Mouse (Mus musculus): Measurements from ENCODE around the gene Pik3cd.
"Not testable (repeated sequence)": the region's sequence is repeated elsewhere in the genome, so short reads cannot be mapped to it uniquely, and the experiment has no call there.

Gene Pik3cd

DNA sequence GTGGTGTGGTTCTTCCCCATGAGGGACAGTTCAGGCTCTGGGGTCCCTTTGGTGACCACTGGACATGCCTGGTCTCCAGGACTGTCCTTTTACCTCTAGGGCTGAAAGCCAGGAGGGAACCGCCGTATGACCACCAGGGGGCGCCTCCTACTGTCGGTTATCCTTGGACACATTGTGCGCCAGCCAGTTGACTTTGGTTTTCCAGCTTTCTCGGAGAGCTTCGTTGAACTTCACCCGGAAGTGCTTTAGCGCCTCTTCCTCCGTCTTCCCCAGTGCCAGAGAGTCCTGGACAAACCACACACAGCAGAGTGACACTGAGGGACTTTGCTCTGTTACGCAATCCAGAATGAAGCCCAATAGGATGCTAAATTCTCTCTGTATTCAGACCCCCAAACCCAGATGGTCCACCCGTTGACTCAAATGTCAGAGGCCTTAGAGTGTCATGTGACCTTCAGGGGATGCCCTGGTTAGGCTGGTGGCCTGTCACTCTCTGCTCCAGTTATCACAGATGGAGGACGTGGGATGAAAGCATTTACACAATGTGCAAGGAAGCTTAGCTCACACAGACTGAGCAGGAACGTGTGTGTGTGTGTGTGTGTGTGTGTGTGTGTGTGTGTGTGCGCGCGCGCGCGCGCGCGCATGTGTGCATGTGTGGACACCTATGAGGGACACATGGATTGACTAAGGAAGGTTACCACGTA is 51.7 kb downstream of the Pik3cd start:
- in situ Hi-C loops (cut with MboI, MseI) = loop anchor here (5.0 kb wide), 1 partner anchor 42 kb away; no protein-coding TSS in a partner anchor

DNA sequence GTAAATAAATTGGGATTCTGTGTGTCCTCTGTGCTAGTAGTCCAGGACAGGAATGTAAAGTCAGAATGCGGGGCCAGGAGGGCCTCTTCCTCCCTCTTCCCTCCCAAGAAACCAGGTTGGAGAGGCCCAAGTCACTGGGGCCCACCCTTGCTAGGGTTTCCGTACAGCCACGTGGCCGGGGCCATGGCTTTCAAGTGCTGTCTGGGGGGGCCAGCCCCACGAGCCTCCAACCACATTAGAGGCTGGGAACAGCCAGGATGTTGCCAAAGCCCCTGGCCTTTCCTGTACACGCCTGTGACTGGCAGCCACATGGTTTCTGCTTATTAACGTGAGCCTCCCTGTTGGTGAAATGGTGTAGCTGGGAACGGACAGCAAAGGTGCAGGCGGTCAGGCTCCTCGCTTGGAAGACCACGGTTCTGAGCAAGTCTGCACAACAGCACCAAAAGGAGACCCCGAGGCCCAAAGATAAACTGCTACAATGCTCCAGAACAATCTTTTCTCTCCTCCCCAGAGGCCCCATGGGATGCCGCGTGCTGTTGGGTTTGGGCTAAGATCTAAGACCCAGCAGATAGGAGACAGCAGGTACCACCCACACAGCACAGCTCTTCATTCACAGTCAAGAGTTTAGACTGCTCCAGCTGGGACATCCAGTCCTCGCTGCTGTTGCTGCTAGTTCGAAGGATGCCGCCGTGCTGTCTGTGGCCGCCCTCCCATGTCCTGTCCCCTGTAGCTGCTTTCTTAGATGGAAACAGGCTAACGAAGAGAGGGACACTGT is 54.2 kb downstream of the Pik3cd start:
- in situ Hi-C loops (cut with MboI, MseI) = no loop called here

DNA sequence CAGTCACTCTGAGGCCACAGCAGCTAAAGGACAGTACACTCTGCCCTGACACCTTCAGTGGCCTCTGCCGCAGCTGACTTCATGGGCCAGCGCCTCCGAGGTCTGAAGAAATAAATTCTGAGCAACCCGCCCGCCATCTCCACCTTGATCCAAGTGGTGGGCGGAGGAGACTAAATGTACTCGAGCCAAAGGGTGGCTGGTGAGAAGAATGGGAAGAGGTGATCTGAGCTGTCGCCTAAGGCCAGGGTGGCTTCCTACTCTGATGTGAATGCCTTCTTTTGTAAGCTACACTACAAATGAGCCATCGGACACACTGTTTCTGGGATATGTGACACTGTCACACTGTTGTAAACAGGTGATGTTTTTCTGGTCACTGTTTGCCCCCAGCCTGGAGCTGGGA is 56.6 kb downstream of the Pik3cd start:
- in situ Hi-C loops (cut with MboI, MseI) = no loop called here

DNA sequence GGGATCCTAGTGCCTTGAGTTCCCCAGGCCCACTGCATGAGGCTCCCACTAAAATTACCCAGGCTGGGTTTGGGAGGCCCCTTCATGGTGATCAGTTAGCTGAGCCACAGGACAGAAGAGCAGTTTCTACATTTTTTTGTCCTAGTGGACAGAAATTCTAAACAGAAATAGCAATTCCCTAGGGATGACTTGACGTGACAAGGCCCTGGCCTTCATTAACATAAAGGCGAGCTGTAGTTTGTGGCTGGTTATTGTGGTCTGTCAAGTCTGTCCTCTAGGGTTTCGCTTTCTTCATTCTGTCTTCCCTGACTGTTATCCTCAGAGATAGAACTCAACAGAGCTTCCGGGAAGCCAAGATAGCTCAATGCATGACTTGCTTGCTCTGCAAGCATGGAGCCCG is 60.4 kb downstream of the Pik3cd start:
- in situ Hi-C loops (cut with MboI, MseI) = no loop called here

DNA sequence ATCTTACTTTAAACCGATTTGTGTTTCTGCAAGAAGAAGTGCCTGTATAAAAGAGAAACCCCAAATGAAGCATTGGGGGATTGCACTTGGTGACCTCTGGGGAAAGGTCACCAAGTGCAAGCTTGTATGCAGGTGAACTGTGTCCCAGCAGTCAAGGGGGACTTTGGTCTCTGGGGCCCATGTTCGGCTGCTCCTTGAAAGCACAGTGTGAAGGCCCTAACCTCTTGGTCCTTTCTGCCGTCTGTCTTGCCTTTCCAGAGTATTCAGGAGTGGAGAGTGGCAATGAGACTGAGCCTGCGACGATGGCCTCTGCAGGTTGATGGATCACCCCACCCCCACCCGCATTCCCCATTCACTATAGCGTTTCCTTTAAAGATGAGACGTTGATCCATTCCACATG is 61.0 kb downstream of the Pik3cd start:
- in situ Hi-C loops (cut with MboI, MseI) = no loop called here

DNA sequence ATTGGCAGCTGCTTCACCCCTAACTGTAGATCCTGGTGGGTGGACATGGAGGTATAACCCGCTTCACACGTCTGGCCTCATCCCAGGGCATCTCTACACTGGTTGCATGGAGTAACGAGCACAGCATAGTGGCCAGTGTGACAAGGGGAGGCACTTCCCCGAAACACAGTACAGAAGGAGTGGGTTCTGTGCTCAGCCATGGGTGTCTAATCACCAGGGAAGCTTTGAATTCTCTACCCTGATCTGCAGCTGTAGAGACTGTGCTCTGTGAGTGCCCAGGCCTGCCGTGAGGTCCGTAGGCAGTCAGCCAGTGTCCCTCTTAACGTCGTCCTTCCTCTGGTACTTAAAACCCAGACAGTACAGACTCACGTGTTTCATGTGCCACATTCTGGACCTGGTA is 61.5 kb downstream of the Pik3cd start:
- in situ Hi-C loops (cut with MboI, MseI) = no loop called here

DNA sequence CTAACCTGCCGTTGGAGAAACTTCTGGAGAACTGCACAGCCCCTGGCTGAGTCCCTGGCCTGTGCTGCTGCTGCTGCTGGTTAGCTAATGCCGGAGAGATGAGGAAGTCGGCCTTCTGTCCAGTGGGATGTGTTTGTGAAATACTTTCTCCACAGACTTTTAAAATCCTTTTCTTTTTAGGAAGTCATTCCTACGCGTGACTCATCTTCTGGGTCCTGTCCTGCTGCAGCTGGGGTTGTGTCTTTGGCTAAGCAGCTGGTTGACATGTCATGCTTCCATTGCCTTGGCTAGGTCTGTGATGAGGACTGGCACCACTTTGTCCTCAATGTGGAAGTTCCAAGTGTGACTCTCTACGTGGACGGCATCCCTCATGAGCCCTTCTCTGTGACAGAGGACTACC is 64.4 kb downstream of the Pik3cd start:
- in situ Hi-C loops (cut with MboI, MseI) = no loop called here

DNA sequence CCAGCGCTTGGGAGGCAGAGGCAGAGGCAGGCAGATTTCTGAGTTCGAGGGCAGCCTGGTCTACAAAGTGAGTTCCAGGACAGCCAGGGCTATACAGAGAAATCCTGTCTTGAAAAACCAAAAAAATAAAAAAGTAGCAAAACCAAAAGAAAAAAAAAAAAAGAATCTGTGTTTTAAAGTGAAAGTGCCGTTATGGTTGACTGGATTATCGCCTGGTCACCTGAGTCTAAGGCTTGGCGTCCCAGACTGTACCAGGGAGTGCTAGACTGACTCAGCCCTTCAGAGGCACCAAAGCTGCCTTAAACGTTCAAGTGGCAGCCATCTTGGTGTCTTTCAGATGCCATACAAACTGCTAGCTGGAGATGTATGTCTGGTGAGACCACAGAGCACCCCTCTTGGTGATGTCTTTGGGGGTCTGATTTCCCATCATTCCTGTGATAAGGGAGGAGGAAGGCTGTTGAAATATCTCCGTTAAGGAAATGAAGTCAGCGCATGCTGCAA is 66.4 kb downstream of the Pik3cd start:
- in situ Hi-C loops (cut with MboI, MseI) = no loop called here

DNA sequence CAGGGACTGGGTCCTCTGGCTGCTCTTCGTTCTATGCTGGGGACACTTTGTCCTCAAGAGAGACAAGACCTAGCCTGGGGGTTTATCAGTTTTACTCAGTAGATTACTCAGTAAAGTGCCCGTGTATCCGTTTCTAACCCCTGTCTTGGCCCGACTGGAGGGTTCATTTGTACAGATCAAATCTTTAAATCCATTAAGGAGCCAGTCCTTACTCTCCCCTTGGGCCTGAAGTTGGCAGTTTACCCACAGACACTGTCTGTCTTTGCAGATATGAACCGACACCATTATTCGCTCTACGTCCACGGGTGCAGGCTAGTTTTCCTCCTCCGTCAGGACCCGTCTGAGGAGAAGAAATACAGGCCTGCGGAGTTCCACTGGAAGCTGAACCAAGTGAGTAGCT is 67.4 kb downstream of the Pik3cd start:
- in situ Hi-C loops (cut with MboI, MseI) = no loop called here

DNA sequence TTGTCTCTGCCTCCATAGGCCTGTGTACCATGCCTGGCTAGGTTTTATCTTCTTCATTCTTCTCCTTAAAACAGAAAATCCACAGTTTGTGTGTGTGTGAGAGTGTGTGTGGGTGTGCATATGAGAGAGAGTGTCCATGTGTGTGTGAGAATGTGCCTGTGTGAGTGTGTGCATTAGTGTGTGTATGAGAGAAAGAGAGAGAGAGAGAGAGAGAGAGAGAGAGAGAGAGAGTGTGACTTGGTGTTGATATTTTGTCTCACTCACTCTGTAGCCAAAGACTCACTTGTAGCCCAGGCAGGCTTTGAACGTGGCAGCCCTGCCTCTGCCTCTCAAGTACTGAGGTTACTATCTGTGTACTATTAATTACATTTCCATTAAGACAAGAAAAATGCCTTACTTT is 68.2 kb downstream of the Pik3cd start:
- in situ Hi-C loops (cut with MboI, MseI) = no loop called here

DNA sequence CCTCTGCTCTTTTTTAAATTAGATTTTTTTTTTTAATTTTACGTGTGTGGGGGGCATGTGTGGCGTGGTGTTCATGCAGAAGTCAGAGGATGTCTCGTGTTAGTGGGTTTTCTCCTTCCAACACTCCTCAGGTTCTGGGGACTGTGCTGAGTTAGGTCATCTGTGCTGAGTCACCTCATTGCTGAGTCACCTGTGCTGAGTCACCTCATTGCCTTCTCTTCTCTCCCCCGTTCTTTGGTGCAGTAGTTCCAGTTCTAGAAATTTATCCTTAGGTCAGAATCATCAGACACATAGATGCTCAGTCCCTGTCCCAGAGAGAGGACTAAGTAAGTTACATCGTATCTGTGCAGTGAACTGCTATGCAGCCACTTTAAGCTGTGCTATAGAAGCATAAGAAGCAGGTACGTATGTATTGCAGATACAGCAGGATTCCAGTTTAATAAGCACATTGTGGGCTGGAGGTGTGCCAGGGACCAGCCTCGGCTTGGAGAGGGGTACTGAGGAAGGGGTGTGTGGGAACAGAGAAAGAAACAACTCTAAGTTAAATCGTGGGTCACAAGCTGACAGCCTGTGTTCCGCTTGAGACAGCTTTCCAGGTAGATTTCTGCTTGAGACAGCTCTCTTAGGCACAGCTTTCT is 69.6 kb downstream of the Pik3cd start:
- in situ Hi-C loops (cut with MboI, MseI) = no loop called here

DNA sequence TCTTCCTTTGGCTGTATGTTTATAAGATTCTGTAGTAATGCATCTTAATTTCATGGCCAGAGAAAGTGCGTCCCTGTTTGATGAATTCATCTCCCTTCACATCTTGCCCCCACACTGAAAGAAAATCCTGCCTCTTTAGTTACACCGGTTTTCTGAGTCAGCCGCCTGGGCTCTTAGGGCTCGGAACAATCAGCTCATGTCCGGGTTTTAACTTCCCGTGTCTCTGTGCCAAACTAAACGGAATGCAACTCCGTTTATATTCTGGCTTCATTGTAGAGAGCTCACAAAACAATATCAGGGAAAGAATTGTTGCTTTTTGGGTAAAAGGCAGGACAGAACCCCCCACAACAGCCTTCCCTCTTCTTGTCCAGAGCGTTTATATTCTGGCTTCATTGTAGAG is 73.6 kb downstream of the Pik3cd start:
- in situ Hi-C loops (cut with MboI, MseI) = no loop called here

DNA sequence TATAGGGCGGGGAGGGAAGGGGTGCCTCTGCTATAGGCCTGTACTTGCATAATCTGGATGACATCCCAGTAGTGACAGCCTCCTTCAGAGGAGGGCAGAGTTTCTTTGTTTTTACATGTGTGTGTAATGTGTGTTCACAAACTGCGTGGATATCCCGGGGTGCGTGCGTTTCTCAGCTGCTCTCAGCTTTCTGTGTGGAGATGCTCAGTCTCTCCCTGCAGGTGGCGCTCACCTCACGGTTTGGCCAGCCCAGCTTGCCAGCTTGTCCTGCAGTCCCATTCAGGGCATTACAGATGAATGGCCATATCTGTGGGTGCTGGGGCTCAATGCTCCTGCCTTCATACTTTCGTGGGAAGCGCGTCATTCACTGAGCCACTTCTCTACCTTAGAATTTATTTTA is 74.0 kb downstream of the Pik3cd start:
- in situ Hi-C loops (cut with MboI, MseI) = no loop called here

DNA sequence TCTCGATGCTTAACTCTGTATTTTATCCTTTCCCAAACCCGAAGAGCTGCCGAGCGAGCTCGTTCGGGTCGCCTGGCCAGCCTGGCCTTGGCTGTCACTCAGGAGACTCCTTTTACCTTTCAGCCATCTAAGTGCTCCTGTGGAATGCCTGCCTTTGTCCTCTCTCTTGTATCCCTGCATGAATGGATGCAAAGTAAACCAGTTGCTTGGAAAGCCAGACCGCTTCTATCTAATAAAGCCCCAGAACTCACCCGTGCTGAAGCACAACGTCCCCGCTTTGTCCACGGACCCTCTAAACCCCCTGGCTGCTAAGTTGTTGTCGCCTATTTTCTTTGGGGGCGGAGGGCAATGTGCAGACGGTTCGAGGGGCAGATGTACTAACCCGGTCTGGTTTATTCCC is 75.6 kb downstream of the Pik3cd start:
- in situ Hi-C loops (cut with MboI, MseI) = no loop called here

DNA sequence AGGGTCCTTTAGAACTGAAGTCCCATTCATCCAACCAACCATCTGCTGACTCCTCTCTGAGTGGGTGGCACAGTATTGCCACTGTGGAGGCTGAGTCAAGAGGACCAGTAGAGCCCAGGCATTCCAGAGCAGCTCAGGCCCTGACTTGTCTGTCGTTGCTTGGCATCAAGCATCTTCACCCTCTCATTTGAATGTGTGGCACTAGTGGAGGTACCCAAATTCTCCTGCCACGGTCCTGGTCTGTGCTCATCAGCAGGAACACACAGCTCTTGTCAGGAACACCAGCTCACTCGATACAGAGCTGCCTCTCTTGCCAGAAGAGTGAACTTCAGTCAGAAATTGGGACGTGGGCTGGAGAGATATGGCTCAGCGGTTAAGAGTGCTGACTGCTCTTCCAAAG is 78.7 kb downstream of the Pik3cd start:
- in situ Hi-C loops (cut with MboI, MseI) = no loop called here

DNA sequence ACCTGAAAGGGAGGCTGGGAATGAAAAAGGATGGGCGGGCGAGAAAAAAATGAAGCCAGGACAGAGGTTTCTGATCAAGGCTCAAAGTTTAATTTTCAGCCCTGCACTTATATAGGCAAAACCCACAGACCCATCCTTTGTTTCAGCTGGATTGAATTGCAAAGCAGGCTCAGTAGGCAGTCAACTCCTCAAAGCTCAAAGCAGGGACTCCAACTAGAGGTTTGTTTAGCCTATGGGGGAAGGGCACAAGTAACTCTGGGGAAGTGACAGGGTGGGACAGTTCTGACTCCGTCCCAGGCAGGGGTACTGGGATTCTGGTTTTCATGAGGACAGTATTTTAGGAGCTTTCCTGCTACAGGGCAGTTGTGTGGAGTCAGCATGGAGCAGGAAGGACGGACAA is 81.1 kb downstream of the Pik3cd start:
- in situ Hi-C loops (cut with MboI, MseI) = no loop called here

DNA sequence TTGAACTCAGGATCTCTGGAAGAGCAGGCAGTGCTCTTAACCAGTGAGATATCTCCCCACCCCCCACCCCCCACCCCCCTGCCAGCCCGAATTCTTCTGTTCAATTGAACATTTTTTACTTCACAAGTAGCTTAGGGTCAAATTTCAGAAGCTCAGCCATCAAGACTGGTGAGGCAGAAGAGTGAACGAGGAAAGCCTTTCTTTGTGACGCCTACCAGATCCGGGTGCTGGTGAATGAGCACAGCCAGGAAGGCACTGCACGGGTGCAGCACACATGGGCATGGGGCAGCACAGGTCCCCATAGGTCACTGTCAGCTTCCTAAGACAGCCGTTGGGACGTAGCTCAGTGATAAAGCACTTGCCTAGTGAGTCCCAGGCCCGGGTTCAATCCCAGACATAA is 82.4 kb downstream of the Pik3cd start:
- in situ Hi-C loops (cut with MboI, MseI) = no loop called here

DNA sequence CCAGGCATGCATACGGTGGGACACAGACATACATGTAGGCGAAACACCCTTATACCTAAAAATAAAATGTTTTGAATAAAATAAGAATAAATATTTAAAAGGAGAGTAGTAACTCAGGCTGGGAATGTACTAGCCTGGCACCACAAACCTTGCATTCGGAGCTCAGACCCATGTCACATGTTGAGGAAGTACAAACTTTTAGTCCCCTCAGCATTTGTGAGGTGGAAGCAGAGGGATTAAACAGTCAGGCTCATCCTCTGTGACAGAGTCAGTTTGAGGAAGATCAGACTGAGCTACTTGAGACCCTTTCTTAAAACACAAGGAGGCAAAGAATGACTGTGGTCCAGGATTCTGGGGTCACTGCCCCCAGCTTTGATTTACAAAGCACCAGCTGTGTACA is 85.4 kb downstream of the Pik3cd start:
- in situ Hi-C loops (cut with MboI, MseI) = not testable (repeated sequence)

DNA sequence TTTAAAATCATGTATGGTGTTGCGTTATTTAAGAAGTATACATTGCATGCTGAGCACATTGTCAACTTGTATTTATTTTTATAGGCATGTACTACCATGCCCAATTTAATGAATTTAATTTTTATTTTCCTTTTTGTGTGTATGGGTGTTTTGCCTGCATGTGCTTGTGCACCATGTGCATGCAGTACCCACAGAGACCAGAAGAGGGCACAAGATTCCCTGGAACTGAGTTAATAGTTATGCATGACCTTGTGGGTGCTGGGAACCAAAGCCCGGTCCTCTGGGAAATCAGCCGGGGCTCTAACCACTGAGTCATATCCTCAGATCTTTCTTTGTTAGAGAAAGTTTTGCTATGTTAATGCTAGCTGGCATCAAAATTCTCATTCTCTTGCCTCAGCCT is 87.5 kb downstream of the Pik3cd start:
- in situ Hi-C loops (cut with MboI, MseI) = no loop called here

DNA sequence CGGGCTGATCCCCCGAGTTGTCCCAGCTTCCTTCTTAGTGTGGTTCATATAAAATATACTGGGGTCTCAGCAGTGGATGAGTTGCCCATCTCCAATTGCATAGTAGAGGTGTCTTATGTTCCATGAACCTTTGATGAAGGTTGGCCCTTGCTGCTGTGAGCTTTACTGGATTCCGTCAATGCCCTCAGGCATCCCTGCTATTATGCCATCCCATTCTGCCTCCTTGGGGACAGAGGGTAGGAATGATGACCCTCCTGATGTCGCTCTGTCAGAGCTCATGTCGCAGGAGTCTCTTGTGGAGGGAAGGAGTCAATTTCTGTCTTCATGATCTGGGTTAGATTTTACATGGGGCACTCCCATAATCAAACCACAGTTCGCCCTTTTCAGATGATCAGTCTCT is 88.9 kb downstream of the Pik3cd start:
- in situ Hi-C loops (cut with MboI, MseI) = not testable (repeated sequence)

DNA sequence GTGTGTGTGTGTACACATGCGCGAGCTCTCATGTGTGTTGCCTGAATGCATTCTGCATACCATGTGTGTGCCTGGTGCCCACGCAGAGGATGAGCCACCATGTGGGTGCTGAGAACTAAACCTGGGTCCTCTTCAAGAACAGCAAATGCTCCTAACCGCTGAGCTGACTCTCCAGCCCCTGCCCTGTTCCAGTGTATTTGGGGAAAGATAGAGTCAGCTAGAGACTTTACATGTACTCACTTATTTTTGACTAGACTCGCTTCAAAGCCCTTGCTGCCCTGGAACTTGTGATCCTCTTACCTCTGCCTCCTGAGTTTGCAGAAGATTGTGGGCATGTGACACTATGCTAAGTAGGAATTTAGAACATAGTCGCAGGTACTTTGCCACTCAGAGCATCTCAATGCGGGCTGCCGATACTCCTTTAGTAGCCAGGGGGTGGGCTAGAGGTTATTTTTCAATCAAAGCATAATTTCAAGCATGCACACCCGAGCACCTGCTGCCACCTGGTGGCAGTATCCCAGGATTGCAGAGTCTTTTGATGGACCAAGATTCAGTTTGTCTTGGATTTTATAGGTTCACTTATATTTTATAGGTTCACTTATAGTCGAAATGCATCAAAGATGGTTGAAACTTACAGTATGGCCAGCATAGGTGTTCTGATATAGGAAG is 90.9 kb downstream of the Pik3cd start:
- in situ Hi-C loops (cut with MboI, MseI) = no loop called here
